Mouse (Mus musculus): ENCODE results near the gene Cbx6.
A peak's percentile ranks its signal among the peaks of the same experiment; 100 is the strongest.

Gene Cbx6

DNA sequence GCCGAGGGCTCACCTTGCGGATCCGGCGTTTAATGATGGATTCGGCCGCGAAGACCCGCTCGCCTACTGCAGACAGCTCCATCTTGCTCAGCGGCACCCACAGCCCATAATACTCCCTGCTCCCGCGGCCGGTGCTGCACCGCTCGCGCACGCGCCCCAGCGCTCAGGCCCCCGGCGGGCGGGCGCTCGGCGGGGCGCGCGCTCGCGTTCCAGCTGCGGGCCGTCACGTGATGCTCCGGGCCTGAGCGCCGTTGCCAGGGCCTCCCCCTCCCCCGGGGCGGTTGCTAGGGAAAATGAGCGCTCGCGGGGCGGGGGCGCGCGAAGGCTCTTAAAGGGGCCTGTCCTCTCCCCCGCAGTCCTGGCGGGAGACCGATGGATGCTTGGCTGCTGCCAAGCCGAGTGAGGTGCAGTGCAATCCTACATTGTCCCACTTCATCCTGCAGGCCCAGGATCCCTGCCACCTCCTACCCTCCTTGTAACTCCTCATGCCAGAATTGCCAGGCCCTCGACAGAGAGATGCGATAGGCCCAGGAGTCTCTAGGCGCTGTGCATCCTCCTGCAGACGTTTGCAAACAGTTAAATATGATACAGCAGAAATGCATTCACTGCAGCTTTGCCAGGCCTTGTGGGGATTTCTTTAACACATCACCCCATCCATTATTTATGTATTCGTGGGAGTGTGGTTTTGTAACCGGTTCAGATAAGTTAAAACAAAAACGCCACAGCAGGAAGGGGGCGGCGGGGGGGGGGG is at the start of gene Cbx6, which contains the start of gene Npcd:
TSS of gene Cbx6 (minus strand) at position 559 of the 751 bp plus-strand sequence.
TSS of gene Npcd (minus strand) at position 108 of the 751 bp plus-strand sequence.
- peak; percentile 99 for DNase-seq

DNA sequence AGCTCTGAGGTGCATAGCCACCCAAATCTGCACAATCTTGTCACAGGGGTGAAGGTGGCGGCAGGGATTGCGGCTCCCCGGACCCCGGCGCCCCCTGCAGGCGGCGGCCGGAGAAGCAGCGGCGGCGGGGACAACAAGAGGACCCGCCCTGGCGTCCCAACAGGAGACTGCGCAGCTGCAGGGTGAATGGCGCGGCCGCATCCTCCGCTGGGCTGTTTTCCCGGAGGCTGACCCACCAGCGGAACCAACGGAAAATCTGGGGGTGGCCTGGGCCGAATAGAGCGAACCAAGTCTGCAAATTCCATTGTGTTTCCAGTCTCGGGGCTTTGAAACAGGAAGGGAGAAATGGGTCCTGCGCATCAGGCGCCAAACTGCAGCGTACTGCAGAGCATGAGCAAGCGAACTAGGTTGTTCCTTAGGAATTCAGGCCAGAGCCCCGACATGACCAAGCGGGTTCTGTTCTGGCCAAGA is 48.9 kb upstream of the Cbx6 start:
- peak; percentile 95 for DNase-seq

DNA sequence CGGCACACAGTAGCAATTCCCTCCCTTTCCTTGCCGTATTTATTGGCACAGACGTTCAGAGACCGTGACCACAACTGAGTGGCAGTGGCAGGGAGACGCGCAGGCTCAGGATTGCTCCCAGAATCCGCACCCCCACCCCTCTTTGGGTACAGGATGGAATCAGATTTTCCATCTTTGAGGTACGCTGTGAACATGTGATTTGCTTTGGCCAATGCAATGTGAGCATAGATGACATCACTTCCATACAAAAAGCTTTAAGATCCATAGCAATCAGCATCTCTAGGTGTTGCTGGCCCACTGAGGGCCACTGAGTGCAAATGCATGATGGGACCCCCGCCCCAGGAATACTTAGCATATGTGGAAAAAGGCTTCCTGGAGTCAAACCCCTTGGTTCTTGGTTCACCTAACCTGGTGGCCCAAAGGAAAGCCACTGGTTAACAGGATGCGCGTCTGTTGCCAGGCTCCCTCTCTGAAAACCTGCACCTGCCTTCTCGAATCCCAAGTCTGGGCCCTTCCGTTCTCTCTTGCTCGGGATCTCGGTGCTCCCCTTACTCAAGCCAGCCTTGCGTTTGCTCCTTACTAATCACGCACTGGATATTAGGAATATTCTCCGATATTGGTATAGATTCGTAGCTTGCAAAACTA is 48.3 kb upstream of the Cbx6 start:
- no peak for DNase-seq

DNA sequence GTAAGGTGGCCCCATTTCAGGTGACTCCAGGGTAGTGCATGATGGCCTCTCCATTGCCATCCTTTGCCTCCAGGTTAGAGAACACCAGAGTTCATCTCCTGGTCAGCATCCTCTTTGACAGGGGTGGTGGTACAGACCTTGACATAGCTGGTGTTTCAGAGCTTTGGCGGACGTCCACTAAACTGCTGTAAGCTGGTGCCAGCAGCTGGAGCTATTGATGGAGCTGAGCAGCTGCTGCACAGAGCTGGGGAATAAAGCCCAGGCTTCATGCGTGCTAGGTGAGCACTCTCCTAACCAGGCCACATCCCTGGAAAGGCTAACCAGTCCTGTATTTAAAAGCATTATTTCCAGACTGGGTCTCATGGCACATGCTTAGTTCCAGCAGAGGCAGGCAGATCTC is 46.0 kb upstream of the Cbx6 start:
- DNase-seq, result no peak

DNA sequence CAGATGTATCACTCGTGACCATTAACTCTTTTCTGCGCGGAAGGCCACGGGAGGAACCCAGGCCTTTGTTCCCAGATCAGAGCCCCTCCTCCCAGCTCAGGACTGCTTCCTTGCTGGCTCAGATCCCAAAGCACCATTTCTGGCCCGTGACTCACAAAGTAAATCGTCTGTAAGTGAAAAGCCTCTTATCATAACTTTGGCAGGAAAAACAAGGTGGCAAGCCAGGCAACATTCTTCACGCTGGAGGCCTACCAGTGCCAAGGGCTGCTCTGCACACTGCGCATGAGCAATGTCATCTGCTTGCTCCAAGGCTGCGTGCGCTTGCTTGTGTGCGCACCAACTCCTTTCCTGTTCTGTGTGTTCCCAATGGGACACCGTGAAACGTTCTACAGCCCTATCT is 44.8 kb upstream of the Cbx6 start:
- DNase-seq, result peak; percentile 90

DNA sequence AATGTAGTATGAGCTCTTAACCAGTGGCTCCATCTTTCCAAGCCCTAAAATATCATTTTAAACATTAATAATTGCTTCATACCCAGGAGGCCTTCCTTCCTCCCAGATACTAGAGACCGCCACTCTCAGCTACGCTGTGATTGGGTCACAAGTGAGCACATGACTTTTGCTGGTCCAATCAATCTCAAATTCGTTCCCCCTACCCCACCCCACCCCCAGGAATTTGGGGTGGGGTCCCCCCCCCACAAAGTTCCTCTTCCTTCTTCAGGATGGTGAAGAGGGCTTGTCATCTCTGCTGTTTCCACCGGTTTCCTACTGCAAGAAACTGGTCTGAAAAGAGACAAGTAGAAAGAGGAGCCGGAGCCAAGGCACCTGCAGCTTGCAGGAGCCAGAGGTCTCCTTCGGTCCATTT is 44.2 kb upstream of the Cbx6 start:
- peak; percentile 58 for DNase-seq

DNA sequence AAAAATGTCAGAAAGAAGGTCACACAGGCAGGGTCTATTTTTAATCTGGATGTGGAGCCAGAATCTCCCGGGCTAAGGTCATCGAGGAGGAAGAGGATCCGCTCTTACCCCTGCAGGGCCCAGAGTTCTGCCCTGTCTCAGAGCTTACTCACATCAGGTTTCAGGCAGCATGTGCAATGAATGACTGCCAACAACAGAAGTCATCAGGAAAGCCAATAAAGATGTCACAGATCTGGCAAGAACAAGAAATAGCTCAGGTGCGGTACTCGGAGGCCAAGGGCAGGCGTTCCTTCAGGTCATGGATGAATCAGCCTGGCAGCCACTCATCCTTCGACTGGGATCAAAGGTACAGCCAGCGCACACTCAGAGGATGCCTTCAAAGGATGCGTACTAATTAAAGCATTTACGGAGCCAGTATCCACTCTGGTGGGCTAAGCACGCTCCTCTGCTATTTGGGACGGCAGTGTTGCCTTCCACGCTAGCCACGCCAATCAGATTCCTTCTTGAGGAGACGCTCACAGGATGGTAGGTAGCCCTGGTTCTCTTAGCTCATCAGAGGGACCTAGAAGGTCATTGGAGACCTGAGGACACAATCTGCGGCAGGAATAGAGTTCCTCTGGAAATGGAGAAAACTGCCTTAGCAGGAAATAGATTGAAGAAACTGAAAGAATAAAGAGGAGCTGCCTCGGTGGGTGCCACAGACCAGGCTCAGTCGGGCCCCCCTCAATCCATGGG is 40.9 kb upstream of the Cbx6 start:
- no peak for DNase-seq

DNA sequence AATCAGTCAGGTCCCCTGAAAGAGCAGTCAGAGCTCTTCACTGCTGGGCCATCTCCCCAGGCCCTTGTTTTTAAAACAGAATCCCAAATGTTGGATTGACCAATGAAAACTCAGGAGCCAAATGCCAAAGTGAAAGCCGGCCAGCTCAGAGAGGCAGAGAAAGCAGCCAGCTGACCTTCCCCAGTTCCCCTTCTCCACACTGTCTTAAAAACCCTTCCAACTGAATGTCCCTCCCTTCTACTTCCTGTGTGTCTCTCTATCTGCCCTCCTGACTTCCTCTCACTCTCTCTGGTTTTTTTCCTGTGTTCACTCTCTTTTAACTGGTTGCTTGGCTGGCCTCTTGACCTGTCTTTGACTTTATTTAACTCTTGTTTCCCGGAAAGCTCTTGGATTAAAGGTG is 39.5 kb upstream of the Cbx6 start:
- no peak for DNase-seq

DNA sequence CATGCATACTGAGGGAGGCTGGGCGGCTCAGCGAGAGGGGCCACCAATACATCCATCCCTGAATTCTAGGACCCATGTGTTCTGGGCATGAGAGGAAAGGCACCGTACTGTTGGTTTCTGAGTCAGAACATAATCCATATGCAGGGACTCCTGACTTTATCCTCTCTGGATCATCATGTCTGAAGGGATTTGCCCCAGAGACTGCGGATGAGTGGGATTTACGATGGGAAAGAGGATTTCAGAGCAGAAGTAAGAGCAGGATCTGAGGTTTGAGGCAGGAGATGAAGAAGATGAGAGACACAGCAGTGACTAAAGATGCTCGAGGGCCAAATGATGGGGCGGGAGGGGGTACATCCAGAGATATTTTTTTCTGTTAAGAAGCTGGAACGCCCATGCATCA is 39.1 kb upstream of the Cbx6 start:
- DNase-seq, result no peak

DNA sequence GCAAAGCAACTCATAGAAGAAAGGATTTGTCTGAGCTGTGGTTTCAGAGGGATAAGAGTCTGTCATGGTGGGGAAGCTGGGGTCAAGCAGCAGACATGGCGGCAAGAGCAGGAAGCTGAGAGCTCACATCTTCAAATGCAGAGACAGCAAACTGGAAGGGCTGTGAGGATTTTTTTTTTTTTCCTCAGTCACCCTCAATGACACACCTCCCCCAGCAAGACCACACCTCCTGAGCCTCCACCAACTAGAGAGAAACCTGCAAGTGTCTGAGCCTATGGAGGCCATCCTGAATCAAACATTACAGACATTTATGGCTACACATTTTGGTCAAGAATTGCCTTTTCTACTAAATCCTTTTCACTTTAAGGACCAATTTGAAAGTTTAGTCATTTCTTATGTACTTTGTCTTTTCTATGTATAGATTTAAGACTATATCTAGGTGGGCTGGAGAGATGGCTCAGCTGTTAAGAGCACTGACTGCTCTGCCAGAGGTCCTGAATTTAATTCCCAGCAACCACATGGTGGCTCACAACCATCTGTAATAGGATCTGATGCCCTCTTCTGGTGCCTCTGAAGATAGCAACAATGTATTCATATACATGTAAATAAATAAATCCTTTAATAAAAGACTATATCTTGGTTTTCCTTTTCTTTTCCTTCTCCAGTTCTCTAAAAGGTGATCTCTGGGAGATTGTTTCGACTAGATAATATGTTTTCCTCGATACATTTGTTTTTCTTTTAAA is 32.9 kb upstream of the Cbx6 start:
- DNase-seq, result no peak

DNA sequence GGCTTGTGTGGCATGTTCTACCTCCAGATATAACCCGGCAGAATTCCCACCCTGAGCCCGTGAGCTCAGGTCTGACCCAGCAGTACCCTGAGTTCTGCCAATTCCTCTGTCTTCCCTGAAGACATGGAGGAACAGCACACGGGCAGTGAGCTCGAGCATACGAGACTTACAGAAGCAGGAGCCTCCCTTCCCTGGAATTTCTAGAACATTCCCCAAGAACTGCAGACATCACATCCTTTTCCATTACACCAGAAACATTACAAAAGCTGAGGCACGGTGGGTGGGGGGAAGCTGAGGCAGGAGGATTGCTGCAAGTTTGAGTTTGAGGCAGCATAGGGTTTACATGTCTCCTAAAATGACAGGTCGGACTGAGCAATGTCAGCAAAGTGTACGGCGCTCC is 25.3 kb upstream of the Cbx6 start:
- no peak for DNase-seq

DNA sequence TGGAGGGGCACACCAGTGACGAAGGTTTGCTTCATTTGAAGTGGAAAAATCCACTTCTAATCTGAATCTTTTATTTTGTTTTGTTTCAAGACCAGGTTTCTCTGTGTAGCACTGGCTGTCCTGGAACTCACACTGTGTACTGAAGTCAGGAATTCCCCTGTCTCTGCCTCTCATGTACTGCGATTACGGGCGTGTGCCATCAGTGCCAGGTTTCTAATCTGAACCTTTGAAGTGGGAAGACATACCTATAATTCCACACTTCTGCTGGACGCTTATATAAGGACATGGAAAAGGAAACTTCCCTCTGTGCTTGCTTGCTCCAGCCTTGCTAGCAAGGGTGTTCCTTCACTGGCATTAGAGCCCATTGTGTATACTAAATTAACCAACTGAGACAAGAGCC is 24.5 kb upstream of the Cbx6 start:
- no peak for DNase-seq

DNA sequence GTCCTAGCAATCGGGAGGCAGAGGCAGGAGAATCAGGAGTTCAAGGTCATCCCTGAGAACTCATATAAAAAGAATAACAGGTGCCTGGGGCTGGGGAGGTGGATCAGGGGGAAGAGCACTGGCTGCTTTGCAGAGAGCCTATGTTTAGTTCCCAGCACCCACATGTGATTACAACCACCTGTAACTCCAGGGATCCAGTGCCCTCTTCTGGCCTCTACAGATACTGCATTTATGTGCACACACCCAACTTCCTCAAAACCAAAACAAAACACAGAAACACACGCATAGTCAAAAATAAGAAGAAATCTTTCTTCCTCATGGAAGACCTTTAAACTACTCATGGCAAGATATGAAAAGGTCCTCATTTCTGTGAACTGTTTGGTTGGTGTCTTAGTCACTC is 15.7 kb upstream of the Cbx6 start:
- DNase-seq, result no peak

DNA sequence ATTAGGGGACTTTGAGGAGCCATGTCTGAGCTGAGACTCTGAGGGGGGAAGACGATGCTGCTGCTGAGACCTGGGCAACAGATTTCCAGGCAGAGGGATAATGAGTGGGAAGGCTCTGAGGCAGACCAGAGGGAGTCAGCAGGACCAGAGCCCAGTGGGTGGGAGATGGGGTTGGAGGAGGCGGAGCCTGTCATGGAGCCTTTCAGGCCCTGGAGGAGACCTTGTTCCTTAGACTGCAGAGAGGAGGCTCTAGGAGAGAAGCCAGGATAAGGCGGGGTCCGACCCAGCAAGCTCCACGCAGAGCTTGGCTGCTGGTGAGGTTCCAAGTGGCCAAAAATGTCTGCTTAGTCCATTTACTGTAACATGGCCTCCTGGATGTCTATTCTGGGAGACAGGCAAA is 12.6 kb upstream of the Cbx6 start:
- no peak for DNase-seq

DNA sequence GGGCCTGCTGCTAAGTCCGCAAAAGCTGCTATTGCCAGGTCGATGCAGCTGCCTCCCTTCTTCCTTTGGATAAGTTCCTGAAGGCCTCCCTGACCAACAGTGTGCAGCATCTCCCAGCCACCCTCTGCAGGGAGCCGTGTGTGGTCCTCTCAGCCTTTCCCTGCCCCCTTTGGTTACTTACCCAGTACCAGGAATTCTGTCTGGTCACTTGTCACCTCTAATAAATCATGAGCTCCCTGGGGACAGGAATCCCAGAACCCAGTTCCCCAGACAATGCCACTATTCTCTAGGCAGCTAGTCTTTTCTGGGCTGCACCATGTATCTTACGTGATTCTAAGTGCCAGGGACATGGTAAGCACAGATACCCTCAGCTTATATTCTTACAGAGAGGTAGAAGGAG is 11.5 kb upstream of the Cbx6 start:
- DNase-seq, result no peak

DNA sequence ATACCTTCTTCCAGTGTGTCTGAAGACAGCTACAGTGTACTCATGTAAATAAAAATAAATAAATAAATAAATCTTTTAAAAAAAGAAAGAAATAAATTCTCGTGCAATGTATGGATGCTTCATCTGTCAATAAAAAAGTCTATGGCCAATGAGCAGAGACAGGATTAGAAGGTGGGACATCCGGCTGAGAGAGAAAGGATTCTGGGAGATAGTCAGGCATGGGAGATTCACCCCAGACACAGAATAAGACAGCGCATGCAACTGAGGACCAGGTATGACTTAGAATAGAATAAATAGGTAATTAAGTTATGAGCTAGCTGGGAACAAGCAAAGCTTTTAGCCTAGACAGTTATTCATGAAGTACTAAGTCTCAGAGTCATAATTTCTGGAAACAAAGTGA is 8.5 kb upstream of the Cbx6 start:
- DNase-seq, result no peak

DNA sequence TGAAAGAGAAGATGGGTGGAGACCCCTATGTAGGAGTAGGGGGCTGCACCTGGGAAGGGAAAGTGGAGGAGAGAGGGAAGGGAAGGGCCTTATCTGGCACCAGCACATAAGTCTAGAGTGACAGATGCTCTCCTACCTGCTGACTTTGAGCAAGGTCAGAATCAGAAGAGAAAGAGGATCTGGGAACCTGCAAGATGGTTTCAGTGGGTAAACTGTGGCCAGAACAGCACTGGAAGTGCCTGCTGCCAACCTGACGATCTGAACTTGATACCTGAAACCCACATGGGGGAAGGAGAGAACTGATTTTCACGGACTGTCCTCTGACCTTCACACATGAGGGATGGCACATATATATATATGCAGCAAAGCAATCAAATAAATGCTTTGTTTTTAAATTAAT is 5.8 kb upstream of the Cbx6 start:
- DNase-seq, result no peak

DNA sequence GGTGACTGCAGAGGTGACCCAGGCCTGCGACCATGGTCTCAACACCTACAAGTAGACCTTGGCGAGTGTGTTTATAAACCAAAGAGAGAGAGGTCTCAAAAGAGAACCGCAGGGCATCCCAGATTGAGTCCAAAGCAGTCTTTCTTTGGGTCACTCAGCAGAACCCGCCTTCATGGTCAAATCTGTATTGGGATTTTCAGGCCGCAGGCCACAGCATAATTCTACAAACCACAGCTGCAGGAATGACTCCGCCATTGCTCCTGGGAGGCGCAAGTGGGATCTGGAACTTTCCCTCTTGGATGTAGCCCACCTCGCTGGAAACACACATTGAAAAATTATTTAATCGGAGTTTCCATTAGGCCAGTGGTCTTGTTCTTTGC is 383 bp upstream of the Cbx6 start:
- DNase-seq, result no peak

DNA sequence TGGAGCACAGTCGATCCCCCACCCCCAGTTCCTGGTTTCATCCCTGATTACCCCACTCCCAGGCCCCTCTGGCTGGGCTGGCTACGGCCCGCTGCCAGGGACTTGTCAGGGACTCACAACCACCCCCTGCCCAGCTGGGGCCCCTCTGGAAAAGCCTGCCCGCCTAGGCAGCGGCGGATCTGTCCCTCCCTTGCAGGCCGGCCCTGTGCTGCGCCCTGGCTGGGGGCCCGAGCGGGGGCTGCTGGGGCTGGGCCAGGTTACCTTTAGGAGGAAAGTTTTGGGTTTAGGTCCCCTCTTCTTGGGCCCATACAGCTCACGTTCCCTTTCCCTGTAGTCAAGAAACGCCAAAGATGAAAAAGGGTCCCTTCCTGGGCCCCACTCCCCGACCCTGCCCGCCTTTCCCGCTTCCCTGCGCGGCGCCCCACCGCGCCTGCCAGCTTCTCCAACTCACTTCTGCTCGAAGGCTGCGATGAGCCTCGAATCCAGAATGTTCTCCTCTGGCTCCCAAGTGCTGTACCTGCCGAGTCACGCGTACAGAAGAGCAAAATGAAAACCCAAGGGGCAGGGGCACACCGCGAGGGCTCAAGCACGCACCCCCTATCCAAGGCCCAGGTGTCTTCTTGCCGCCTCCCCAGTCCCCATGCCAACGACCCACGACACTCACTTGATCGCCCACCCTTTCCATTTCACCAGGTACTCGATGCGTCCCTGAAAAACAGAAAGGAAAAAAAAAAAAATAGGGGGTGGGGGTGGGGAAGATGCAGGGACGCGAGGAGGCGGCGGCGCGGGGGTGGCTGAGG is 1.0 kb downstream of the Cbx6 start:
- DNase-seq, result peak; percentile 40

DNA sequence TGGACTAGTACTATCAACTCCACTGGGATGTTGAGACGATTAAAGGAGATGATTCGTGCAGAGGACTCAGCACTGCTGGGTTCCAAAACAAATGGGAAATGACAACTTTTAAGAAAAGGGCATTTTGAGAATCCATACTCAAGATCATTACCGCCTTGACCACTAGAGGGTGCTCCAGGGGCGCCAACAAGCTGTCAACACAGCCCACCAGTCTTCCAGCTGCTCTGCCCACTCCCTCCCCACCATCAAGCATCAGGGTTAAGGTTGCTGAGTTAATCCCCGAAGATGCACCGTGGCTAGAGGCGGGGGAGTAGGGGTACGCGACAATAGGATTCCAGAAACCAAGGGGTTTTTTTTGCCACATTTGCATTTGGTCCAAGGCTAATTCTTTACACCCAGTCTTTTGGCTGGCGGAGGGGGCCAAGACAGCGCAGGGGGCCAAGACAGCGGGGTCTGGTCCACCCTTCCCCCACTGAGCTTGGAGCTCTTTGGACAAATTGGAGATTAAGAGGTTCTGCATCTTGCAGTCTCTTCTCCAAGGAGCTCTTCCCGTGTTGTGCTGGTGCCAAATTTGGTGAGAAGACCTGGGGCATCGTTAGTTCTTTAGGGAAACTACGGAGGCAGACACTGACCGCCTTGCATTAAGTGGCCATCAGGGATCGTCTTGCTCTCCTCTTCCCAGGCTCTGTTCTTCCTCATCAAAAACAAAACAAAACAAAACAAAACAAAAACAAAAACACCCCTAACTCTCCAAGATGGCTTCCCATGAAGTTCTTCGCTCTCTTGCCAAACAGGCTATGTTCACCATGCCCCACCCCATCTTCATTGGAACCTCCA is 2.2 kb downstream of the Cbx6 start:
- peak; percentile 84 for DNase-seq

DNA sequence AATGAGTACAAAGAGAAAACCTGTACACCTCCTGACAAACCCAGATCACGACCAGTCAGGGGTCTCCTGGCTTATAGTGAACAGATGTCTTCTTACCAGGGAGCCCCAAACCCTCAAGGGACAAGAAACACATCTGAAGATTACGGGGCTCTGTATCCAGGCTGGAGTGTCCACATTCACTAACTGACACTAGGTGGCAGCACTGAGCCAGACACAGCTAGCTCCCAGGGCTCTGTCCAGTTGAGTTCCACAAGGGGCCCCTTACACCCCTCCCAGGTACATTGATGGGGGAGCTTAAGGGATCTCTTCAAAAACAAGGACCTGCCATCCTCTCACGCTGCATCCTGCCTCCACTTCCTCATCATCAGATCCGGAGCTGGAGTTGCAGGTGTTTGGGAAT is 4.1 kb downstream of the Cbx6 start:
- DNase-seq, result peak; percentile 84

Measured in kidney, postnatal 14 days (tissue).